Mouse (Mus musculus): ENCODE measurements at regions not wholly inside any gene's neighbourhood (a gene's known extent, or its start where the extent isn't known, plus 50 kb on each side); places are given as distances from the start of the nearest gene placed in this dataset.
A peak's percentile ranks its signal among the peaks of the same experiment; 100 is the strongest.

- Histone ChIP-seq H3K4me1 (no peaks in the 10 kb centered on the region), H3K27me3 (replicated peaks) (no peaks in the 10 kb centered on the region), H3K36me3 (no peaks in the 10 kb centered on the region), H3K4me2 (no peak overlapping the region), H3K9me3 (no peaks in the 10 kb centered on the region), H3K27ac (no peak overlapping the region), H3K4me3 (replicated peaks) (no peak overlapping the region), H3K9ac (no peak overlapping the region)
- no peak for ATAC-seq (ENCODE audit: insufficient read depth, low FRiP score, low read depth)
- whole genome bisulfite sequencing = 31% methylated on average over 5 of the region's 5 CpGs
Measured at GRCm38 (mm10) chr5:118365651-118366050, 120.6 kb downstream of the 2410131K14Rik start.

DNA sequence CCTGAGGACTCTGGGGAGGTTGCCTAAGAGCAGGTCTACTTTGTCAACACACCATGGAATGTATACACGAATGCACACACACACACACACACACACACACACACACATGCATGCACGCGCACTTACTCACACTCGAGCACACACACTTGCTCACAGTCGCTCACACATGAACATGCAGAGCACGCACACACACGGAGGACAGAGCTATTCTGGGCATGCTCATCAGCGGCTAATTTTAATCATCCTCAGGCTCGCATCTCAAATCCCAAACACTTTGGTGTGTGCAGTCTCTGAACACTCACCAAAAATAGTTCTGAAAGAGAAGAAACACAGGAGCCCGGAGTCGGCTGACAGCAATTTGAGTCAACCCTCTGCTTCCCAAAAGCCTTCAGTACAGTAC lies 122.0 kb downstream of the 2410131K14Rik start:
- Histone ChIP-seq H3K27me3 (replicated peaks) (no peaks in the 10 kb centered on the region), H3K4me1 (no peaks in the 10 kb centered on the region), H3K4me2 (no peak overlapping the region), H3K36me3 (no peaks in the 10 kb centered on the region), H3K4me3 (replicated peaks) (no peak overlapping the region), H3K27ac (no peak overlapping the region), H3K9me3 (no peaks in the 10 kb centered on the region), H3K9ac (no peak overlapping the region)
- ATAC-seq (ENCODE audit: insufficient read depth, low FRiP score, low read depth) = no peak
- 79% methylated on average over 11 of the region's 11 CpGs for WGBS

- Histone ChIP-seq H3K27me3 (replicated peaks) (no peaks in the 10 kb centered on the region), H3K27ac (no peak overlapping the region), H3K9ac (no peak overlapping the region), H3K36me3 (no peaks in the 10 kb centered on the region), H3K9me3 (no peaks in the 10 kb centered on the region), H3K4me3 (replicated peaks) (no peak overlapping the region), H3K4me2 (peak overlapping the region; percentile 37), H3K4me1 (peaks cover 5% of the 10 kb centered on the region; the same call in 1 of the 2 replicates)
- WGBS = 13% methylated on average over 13 of the region's 13 CpGs
- no peak for ATAC-seq (ENCODE audit: insufficient read depth, low FRiP score, low read depth)
Measured at GRCm38 (mm10) chr5:118373581-118373981, 128.6 kb downstream of the 2410131K14Rik start.

DNA sequence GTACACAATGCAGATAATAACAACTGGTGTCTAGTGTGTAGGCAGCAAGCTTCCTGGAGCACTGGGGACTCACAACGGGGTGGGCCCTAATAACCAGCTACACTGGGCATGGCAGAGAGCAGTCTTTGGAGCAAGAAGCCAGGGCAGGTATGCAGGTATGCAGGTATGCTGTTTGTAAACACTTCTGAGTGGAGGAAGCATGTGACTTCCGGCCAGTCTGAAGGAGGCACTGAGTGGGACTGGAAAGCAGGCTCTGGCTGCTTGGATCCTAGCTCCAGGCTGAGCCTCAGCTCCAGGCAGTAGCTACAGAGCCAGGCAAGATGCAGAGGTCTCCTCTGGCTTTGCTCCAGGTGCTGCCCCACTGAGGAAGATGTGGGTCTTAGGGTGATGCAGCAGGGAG lies 129.9 kb downstream of the 2410131K14Rik start:
- Histone ChIP-seq H3K36me3 (no peaks in the 10 kb centered on the region), H3K27me3 (replicated peaks) (no peaks in the 10 kb centered on the region), H3K4me2 (no peak overlapping the region), H3K27ac (no peak overlapping the region), H3K4me1 (peaks cover 6% of the 10 kb centered on the region; the same call in 1 of the 2 replicates), H3K4me3 (replicated peaks) (no peak overlapping the region), H3K9me3 (no peaks in the 10 kb centered on the region), H3K9ac (no peak overlapping the region)
- WGBS = 37% methylated on average over 2 of the region's 2 CpGs
- no peak for ATAC-seq (ENCODE audit: insufficient read depth, low FRiP score, low read depth)

- H3K4me1 ChIP-seq = peaks cover 12% of the 10 kb centered on the region
- WGBS = 75% methylated on average over 5 of the region's 5 CpGs
- no peak overlapping the region for H3K9ac ChIP-seq
Measured at GRCm38 (mm10) chr5:118375916-118376315, 130.9 kb downstream of the 2410131K14Rik start.

GRCm38 (mm10) chr5:118376478-118376877 lies 131.5 kb downstream of the 2410131K14Rik start:
- Histone ChIP-seq H3K36me3 (no peaks in the 10 kb centered on the region), H3K4me1 (peaks cover 16% of the 10 kb centered on the region), H3K9ac (no peak overlapping the region), H3K27me3 (replicated peaks) (no peaks in the 10 kb centered on the region), H3K27ac (no peak overlapping the region), H3K4me3 (replicated peaks) (no peak overlapping the region), H3K9me3 (no peaks in the 10 kb centered on the region), H3K4me2 (no peak overlapping the region)
- no peak for ATAC-seq (ENCODE audit: insufficient read depth, low FRiP score, low read depth)
- WGBS = 63% methylated on average over 5 of the region's 5 CpGs

More at GRCm38 (mm10) chr5:118375916-118376315, 130.9 kb downstream of the 2410131K14Rik start:
- Histone ChIP-seq H3K27me3 (replicated peaks) (no peaks in the 10 kb centered on the region), H3K4me2 (no peak overlapping the region), H3K36me3 (no peaks in the 10 kb centered on the region), H3K27ac (no peak overlapping the region), H3K9me3 (no peaks in the 10 kb centered on the region), H3K4me3 (replicated peaks) (no peak overlapping the region)
- no peak for ATAC-seq (ENCODE audit: insufficient read depth, low FRiP score, low read depth)

GRCm38 (mm10) chr5:118377402-118377848 lies 132.4 kb downstream of the 2410131K14Rik start:
- WGBS = 60% methylated on average over 8 of the region's 8 CpGs
- H3K36me3 ChIP-seq = no peaks in the 10 kb centered on the region
- H3K4me1 ChIP-seq = peaks cover 19% of the 10 kb centered on the region

DNA sequence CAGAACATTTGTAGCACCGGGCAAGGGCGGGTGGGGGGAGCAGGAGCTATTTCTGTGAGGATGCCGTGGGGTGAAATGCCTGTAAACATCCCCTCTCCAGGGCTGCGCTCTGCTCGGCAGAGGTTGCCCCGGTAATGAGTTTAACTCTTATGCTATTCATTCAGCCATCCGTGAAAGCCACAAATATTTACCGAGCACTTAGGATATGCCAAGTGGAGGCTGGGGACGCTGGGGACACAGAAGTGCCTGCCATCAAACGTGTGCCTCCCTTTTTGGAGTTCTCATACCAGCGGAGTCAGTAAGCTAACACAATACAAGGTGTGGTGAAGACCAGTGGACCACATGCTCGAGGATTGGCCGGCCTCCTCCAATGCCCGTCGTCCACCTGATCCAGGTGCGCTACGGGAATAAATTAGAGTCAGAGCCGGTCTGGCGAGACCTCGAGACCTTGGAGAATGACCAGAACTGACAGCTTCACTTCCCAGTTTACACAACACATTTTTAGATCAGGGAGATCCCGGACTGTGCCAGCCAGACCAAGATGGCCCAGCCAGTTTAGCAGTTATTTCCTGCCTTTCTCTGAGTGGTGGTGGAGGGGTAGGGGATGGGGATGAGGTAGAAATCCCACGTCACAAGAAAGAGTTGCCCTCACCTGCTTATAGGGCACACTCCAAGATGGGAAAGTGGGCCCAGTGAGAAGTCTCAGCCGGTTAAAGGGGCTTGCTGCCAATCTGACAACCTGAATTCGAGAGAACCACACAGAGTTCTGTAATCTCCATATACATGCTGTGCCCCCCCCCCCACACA lies 134.4 kb downstream of the 2410131K14Rik start:
- no peak overlapping the region for H3K27ac ChIP-seq
- H3K36me3 ChIP-seq = no peaks in the 10 kb centered on the region
- no peak overlapping the region for H3K9ac ChIP-seq
- no peak overlapping the region for H3K4me2 ChIP-seq
- ATAC-seq (ENCODE audit: insufficient read depth, low FRiP score, low read depth) = no peak
- no peaks in the 10 kb centered on the region for H3K27me3 ChIP-seq (replicated peaks)
- H3K4me1 ChIP-seq = peaks cover 14% of the 10 kb centered on the region
- H3K4me3 ChIP-seq (replicated peaks) = no peak overlapping the region
- H3K9me3 ChIP-seq = no peaks in the 10 kb centered on the region
- WGBS = 41% methylated on average over 24 of the region's 24 CpGs

More at GRCm38 (mm10) chr5:118377402-118377848, 132.4 kb downstream of the 2410131K14Rik start:
- Histone ChIP-seq H3K9me3 (no peaks in the 10 kb centered on the region), H3K4me2 (no peak overlapping the region), H3K27ac (no peak overlapping the region), H3K9ac (no peak overlapping the region), H3K4me3 (replicated peaks) (no peak overlapping the region), H3K27me3 (replicated peaks) (no peaks in the 10 kb centered on the region)
- no peak for ATAC-seq (ENCODE audit: insufficient read depth, low FRiP score, low read depth)

- H3K4me2 ChIP-seq = peak overlapping the region; percentile 67
- H3K9me3 ChIP-seq = no peaks in the 10 kb centered on the region
- H3K27me3 ChIP-seq (replicated peaks) = no peaks in the 10 kb centered on the region
- WGBS = 21% methylated on average over 5 of the region's 5 CpGs
- peak overlapping the region; percentile 43; the same call in 1 of the 2 replicates for H3K4me3 ChIP-seq (replicated peaks)
- ATAC-seq (ENCODE audit: insufficient read depth, low FRiP score, low read depth) = no peak
- peak overlapping the region; percentile 74; the same call in 1 of the 2 replicates for H3K27ac ChIP-seq
- peaks cover 14% of the 10 kb centered on the region for H3K4me1 ChIP-seq
- H3K9ac ChIP-seq = no peak overlapping the region
- no peaks in the 10 kb centered on the region for H3K36me3 ChIP-seq
Measured at GRCm38 (mm10) chr5:118380052-118380421, 135.0 kb downstream of the 2410131K14Rik start.

DNA sequence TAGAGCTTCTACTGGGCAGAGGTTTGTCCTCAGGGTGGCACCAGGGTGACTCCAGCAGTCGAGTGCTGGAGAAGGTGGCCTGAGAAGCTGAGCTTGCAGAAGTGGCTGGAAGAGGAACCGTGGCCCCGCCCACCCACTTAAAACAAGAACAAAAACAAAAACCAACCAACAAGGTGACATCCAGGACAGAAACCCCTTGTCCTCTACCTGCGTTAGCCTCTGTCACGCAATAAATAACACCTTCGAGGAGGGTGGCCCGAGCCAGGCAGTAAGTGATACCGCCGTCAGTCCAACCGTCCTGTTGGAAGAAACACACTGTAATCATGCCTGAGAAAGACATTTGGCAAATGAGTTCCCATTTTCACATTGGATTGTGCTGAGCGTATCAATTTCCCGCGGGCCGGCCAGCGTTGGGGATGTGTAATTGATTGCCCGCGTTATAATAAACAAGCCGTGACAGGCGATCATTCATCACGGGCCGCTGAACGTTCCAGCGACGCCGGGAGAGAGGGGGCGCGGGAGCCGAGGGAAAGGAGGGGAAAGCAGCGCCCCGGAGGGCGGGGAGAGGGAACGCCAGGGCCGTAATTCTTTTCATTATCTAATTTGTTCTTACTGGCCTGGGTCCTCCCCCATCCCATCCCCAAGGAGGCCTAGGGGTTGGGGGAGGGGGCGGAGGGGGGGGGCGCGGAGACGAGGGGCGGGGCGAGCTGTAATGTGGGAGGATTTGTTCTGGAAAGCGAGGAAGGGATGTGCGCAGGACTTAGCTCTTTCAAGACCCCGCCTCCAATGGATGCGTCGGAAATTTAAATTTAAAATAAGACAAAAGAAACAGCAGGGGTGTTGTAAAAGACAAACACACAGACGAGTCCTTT lies 135.6 kb downstream of the 2410131K14Rik start:
- under 1% methylated on average over 40 of the region's 45 CpGs for WGBS
- peak; percentile 66; the same call in 1 of the 2 replicates for ATAC-seq (ENCODE audit: insufficient read depth, low FRiP score, low read depth)
- peaks cover 14% of the 10 kb centered on the region for H3K4me1 ChIP-seq

GRCm38 (mm10) chr5:118381294-118381675 lies 136.3 kb downstream of the 2410131K14Rik start:
- Histone ChIP-seq H3K27ac (peak overlapping the region; percentile 74), H3K36me3 (no peaks in the 10 kb centered on the region), H3K27me3 (replicated peaks) (no peaks in the 10 kb centered on the region), H3K9ac (no peak overlapping the region), H3K4me2 (peak overlapping the region; percentile 67), H3K4me3 (replicated peaks) (peak overlapping the region; percentile 43), H3K9me3 (no peaks in the 10 kb centered on the region), H3K4me1 (peaks cover 18% of the 10 kb centered on the region)
- ATAC-seq (ENCODE audit: insufficient read depth, low FRiP score, low read depth) = peak; percentile 56
- WGBS = 2% methylated on average over 12 of the region's 12 CpGs

More for the DNA sequence above, 135.6 kb downstream of the 2410131K14Rik start:
- Histone ChIP-seq H3K4me3 (replicated peaks) (peak overlapping the region; percentile 43), H3K4me2 (peak overlapping the region; percentile 67), H3K27ac (peak overlapping the region; percentile 74), H3K9ac (no peak overlapping the region), H3K36me3 (no peaks in the 10 kb centered on the region), H3K27me3 (replicated peaks) (no peaks in the 10 kb centered on the region), H3K9me3 (no peaks in the 10 kb centered on the region)
